Mouse (Mus musculus) thymus, postnatal 0 days (tissue): ENCODE measurements around the gene Stk32c. TPM values are rescaled to one million over a fixed set of nuclear protein-coding genes. Genes with fewer than 3 reads are reported as not detected.

Source experiments
- DNase-seq: peaks from one replicate; pipeline ENCODE4 v3.0.0-alpha.2; 2015; ENCODE audit warnings: low spot score
- polyA plus RNA-seq: library from polyadenylated mRNA; unstranded; fragments of >200 nt; fragmentation: Nextera tagmentation; extraction: Ambion mirVana; gene quantifications from 2 replicates; pipeline ENCODE4 v1.2.1, GENCODE M21; 2015

Gene Stk32c
- polyA plus RNA-seq, 1 experiment from 2014 or later, result not detected

GRCm38 (mm10) chr7:139200108-139200507 is 13.0 kb downstream of the Stk32c start:
- no peak for DNase-seq

- DNase-seq, result no peak
These were observed 16.1 kb downstream of the Stk32c start for GRCm38 (mm10) chr7:139197022-139197421.

- no peak for DNase-seq
These were observed 21.5 kb downstream of the Stk32c start for GRCm38 (mm10) chr7:139191619-139192018.

GRCm38 (mm10) chr7:139190616-139191015 is 22.5 kb downstream of the Stk32c start:
- DNase-seq, result no peak

GRCm38 (mm10) chr7:139188634-139189207 is 24.4 kb downstream of the Stk32c start:
- DNase-seq, result no peak

GRCm38 (mm10) chr7:139187771-139188633 is 25.1 kb downstream of the Stk32c start:
- DNase-seq, result peak; percentile 9

GRCm38 (mm10) chr7:139187277-139187676 is 25.8 kb downstream of the Stk32c start:
- no peak for DNase-seq

GRCm38 (mm10) chr7:139186436-139186835 is 26.7 kb downstream of the Stk32c start:
- DNase-seq, result no peak

GRCm38 (mm10) chr7:139185971-139186370 is 27.1 kb downstream of the Stk32c start:
- DNase-seq, result no peak

- no peak for DNase-seq
These were observed 28.3 kb downstream of the Stk32c start for GRCm38 (mm10) chr7:139184846-139185245.

- no peak for DNase-seq
These were observed 28.7 kb downstream of the Stk32c start for GRCm38 (mm10) chr7:139184396-139184795.

- no peak for DNase-seq
These were observed 33.0 kb downstream of the Stk32c start for GRCm38 (mm10) chr7:139180058-139180457.

- DNase-seq, result no peak
These were observed 33.8 kb downstream of the Stk32c start for GRCm38 (mm10) chr7:139179299-139179698.

GRCm38 (mm10) chr7:139169143-139169542 is 44.0 kb downstream of the Stk32c start:
- no peak for DNase-seq

- DNase-seq, result no peak
These were observed 48.7 kb downstream of the Stk32c start for GRCm38 (mm10) chr7:139164410-139164809.

GRCm38 (mm10) chr7:139158956-139159355 is 54.2 kb downstream of the Stk32c start:
- no peak for DNase-seq

- no peak for DNase-seq
These were observed 54.6 kb downstream of the Stk32c start for GRCm38 (mm10) chr7:139158549-139158948.

GRCm38 (mm10) chr7:139157541-139157940 is 55.6 kb downstream of the Stk32c start:
- DNase-seq, result no peak

- DNase-seq, result no peak
These were observed 56.6 kb downstream of the Stk32c start for GRCm38 (mm10) chr7:139156341-139157058.

GRCm38 (mm10) chr7:139152927-139153326 is 60.2 kb downstream of the Stk32c start:
- no peak for DNase-seq

- peak; percentile 11 for DNase-seq
These were observed 62.0 kb downstream of the Stk32c start for GRCm38 (mm10) chr7:139151116-139151515.

- DNase-seq, result no peak
These were observed 63.7 kb downstream of the Stk32c start for GRCm38 (mm10) chr7:139149373-139149772.
